Mouse (Mus musculus) testis, postnatal 14 days (tissue): ENCODE data around the gene Mrps21.
"Not testable (repeated sequence)": the region's sequence is repeated elsewhere in the genome, so short reads cannot be mapped to it uniquely, and the experiment has no call there.

ENCODE experiments used
- DNase-seq: peaks from one replicate; pipeline ENCODE4 v3.0.0; 2021; ENCODE audit warnings: low spot score

Mrps21 gene

DNA sequence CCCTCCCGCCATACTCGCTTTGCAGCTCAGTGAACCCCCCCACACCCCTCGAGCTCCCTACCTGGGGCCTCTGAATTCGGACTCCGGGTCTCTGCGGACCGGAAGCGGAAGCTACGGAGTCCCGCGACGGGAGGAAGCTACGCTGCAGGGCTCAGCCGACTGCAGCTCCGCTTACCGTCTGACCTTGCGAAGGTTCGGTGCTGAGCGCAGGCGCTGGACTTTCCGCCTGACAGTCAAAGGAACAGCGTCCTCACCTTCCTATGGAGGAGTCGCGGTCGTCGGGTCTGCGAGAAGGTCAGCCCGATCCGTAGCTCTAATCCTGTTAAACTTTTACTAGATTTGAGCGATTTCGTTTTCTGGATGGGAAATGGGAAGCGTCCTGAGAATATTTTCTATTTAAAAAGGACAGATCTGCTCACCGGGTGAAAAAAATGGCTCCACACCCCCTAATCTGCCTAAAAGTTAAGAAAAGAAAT, at the start of gene Mrps21:
Mrps21 (minus strand) TSS at position 128 of the 476 bp plus-strand sequence.
- peak; percentile 89 for DNase-seq

DNA sequence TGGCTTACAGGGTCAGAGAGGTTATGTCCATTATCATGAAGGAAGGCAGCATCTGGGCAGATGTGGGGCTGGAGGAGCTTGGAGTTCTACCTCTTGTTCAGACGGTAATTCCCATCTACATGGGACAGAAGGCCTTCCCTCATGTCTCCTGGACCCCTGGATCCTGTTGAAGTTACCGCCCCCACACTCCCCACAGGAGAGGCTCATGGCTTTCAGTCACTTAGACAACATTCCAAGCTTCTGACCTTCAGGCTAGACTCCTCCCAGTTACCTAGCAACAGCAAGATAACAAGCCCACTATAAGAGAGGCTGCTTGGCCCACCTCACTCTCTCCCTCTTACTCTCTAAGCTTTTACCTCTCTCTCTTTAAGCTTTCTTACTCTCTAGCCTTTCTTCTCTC, 49.2 kb upstream of the Mrps21 start:
- not testable (repeated sequence) for DNase-seq

DNA sequence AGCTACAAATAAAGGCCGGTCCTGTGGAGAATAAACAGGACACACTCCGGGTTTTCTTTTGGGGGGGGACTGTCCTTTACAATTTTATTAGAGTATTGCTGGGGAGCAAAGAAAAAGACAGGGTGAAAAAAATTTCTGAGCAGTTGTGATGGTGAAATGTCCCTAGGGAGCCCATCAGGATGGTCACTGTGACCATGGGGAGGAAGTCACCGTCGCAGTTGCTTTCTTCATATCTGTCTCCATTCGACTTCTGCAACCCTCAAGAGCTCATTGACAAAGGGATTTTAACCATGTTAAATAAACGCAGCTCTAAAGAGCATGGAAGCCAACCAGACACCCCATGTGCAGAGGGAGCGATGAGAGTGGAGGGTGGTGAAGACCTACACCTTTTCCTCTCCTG, 45.4 kb upstream of the Mrps21 start:
- DNase-seq = no peak

DNA sequence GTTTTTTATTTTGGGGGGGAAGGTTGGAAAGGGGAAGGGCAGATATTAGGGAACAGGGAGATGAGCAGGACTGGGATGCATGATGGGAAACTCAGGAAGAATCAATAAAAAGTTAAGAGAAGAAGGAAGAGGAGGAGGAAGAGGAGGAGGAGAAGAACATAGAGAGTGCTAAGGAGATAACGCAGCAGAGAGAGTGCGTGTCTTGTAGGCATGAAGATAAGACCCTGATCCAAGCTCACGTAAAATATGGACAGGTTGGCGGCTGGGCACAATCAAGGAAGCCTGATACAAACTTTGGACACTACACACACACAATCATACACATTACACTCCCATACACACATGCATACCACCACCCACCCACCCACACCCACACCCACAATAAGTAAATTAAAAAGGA, 43.4 kb upstream of the Mrps21 start:
- no peak for DNase-seq

DNA sequence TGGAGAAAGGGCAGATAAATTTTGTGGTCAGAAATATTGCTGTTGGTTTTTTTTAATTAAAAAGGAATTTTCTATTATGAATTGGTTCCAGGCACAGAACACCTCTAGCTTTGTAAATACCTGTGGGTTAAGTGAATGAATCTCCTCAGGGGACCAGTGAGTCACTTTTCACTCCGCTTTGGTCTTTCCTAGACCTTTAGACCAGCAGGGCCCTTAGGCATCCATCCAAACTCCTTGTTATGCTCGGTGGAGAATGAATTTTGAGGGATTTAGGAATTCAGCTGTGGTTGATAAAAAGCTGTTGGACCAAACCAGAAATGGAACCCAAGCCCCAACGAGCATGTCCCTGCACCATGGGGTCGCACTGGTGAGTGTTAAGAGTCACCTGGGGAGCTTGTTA, 36.3 kb upstream of the Mrps21 start:
- no peak for DNase-seq

DNA sequence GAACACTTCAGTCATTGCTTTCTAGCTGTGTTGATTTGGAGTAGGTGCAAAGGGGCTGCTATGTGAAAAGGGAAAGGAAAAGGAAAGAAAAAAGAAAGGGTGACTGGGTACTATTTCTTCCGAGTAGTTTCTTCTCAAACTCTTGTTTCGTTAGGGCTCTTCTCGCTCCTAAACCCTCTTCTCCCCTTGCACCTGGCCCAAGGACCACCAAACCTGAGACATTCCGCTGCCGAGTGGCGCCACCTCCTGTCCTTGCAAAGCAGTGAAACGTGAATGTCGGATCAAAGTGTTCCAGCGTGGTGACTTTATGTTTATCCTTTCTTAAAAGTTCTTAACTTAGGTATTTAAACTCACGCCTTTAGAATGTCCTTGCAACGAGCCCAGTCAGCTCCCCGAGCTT, 35.5 kb upstream of the Mrps21 start:
- no peak for DNase-seq

DNA sequence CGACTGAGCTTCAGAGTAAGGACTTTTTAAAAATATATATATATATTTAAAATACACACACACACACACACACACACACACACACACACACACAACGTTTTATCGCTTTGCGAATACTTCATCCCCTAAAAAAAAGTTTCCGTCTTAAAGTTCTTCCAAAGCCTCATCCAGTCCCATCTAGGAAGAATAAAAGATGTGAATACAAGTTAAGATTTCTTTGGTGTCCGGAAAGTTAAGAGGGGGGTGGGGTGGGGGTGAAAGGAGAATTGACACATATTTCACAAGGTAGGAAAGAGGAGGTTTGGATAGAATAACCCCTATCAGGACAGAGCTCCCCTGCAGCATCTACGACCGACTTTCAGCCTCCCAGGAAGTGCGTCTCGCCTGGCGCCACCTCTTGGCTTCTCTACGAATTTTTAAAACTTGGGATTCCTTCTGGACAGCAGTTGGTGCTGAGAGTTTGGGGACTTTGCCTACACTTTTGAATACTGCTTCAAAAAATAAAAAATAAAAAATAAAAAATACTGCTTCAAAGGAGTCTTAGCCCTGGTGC, 34.7 kb upstream of the Mrps21 start:
- DNase-seq = no peak

DNA sequence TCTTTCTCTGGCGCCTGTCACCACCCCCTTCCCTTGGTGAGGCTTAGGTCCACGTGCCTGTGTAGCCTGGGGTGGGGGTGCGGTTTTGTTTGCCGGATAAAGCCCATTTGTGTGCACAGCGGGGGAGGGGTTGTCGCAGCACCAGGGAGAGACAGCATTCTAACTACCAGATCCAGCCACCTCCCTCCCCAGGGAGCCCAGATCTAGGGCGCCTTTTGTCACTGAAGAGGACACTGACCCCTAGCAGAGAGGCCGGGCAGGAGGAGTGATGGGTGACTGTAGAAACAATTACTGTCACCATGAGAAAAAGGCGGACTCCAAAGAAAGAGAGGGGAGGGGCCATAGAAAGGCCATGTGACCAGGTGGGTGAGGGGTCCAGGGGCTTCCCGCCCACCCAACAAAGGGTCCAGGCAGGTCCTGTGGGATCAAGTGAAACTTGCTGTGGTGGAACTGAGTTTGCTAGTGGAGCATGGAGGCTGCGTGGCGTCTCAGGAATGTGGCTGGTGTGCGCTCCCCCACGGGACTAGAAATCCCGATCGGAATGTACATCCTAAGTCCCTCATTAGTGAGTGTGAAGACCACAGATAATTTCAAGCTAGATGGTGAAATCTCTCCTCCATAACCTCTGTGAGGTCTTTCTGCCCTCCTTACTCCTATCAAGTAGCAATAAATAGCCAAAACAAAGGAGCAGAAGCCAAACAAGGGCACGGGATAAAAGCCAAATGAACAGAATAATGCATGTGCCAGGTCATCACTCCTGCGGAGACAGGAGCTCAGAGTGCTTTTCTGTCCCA, 34.0 kb upstream of the Mrps21 start:
- DNase-seq = no peak

DNA sequence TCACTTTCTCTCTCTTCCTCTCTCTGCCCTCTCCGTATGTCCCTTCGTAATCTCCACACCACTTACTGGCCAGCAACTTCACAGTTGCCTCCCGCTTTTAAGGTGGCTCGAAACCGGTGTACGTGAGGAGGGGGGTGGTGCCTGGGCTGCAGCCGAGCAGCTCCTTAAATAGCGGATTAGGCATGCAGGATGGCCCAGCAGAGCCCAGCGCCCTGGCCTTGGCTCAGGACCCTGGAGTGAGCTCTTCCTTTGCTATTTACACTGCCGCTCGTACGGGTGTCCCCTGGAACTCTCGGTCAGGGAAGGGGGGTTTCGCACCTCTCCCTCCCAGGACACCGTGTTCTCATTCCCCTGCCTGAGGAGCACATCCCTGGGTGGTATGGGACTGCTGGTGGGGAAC, 33.2 kb upstream of the Mrps21 start, which contains the start of gene Car14:
Car14 (minus strand) TSS at position 124 of the 400 bp plus-strand sequence.
- DNase-seq = peak; percentile 34

DNA sequence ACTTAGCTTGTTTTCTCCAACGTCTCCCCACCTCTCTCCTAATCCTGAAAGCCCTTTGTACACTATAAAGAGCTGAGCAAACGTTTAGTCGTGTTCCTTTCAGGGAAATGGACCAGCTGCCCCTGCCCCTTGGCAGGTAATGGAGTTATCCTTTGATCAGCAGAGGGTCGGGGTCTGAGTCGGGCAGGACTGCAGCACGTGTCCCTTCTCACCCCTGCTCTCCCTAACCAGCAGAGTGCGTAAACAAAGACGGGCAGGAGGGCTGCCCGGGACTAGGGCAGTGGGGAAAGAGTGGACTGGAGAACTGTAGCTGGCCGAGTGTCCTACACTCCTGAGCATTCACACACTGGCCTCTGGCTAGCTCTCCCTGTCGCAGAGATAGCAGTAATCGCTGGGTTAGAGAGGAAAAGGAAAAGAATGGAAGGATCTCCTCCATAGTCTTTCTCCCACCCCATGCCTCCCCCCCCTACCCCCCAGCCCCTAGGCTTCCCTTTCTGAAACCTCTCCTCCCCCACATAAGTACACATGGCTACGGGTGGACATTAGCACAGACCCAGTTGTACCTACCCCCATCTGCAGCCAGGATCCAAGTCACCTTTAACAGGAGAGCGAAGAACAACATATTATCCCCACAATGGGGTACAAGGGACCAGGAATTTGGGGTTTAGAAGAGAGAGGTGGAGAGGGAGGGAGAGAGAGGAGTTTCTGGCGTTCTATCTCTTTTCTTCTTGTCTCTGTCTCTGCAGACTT, 32.6 kb upstream of the Mrps21 start:
- no peak for DNase-seq

DNA sequence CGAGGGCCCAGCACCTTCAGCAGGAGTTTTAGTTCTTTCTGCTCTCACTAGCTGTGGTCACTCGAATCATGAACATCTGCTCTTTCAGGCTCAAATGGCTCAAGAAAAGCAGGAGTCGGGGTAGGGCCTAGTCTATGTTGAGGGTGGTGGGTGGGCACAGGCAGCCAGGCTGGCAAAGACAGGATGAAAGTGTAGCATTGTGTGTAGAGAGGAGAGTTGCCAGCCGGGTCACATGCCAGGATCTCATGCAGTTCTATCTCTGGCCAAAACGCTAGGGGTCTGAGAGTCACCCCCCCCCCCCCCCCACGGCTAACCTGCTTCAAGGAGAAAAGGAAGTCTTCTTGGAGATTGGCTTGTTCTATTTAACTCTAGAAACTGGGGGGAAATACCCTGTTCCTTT, 31.3 kb upstream of the Mrps21 start:
- DNase-seq = no peak

DNA sequence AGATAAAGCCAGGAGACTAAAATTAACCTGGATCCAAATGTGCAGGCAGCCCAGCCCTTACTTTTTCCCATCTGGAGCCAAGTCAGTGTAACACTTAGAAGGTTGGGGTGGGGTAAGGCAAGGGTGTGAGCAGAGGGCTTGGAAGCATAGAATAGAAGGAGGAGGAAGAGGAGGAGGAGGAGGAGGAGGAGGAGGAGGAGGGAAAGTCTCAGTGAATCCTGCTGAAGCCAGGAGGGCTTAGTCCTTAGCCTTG, 31.0 kb upstream of the Mrps21 start:
- DNase-seq = no peak

DNA sequence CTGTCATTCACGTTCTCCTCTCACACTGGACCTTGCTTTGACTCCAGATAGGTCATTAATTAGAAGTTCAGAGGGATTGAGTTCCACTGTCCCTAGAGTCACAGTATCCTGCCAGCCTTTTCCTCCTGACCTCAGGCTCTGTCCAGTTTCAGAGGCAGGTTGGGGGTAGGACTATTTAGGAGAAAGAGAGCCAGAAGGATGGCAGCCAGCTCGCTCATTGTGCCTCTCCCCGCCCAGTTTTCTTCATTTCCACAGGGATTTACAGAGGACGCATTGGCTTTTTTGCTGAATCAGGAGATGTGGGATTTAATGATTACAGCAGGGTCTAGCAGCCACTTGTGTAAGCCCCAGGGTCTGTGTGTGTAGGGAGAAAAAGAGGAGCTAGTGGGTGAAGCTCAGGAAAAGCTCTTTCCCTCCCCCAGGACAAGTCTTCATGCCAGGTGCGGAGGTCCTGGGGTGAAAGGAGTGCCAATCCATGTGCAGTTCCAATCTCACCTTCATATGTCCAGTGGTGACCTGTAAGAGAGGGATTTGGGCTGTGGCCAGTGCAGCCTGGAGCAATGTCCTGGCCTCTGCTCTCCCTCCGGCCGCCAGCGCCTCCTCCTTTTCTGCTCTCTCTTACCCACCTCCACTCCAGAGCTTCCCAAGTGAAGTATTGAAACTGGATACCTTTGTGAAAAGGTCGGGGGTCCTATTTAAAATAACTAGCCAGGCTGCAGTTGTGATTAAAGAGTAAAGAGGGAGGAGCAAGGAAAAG, 30.5 kb upstream of the Mrps21 start:
- DNase-seq = no peak

DNA sequence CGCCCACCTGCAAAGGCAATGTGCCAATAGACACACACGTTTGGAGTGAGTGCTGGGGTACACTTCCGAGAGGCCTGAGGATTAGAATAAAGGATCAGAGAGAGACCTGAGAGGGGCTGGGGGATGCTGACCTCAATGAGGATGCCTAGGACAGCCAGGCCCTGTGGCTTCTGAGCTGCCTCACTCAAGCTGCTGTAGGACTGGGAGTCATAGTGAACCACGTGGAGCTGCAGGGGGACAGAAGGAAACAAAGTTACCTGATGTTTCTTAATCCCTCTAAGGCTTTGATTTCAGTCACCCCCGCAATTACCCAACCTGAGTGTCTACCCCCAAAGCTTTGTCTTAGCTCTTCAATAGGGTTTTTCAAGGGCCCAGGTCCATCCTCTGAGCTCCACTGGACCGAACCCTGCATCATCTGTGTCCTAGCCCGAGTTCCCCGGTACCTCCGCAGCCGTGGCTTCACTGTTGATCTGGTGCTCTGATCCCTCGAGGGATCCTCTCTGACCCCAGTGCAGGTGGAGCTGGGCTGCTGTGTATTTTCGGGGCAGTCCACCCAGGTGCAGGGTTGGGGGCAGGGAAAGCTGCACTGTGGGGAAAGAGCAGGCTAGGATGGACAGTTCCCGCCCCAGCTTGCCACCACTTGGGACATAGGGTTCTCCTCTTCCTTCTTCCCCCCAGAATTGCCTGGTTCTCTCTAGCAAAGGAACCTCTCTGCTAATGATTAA, 28.6 kb upstream of the Mrps21 start:
- peak; percentile 64 for DNase-seq

DNA sequence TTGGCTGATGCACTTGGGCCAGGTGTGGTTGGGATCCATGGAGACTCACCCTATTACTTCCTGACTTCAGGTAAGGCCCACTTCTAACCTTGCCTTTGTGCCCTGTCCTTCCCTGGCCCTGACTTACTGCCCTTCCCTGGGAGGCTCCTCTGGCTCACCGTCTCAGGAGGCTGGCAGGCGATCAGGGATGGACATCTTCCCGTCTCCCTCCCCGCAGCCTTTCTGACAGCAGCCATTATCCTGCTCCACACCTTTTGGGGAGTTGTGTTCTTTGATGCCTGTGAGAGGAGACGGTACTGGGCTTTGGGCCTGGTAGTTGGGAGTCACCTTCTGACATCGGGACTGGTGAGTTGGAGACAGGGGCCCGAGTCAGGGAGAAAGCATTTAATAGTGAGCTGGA, 24.2 kb upstream of the Mrps21 start:
- not testable (repeated sequence) for DNase-seq

DNA sequence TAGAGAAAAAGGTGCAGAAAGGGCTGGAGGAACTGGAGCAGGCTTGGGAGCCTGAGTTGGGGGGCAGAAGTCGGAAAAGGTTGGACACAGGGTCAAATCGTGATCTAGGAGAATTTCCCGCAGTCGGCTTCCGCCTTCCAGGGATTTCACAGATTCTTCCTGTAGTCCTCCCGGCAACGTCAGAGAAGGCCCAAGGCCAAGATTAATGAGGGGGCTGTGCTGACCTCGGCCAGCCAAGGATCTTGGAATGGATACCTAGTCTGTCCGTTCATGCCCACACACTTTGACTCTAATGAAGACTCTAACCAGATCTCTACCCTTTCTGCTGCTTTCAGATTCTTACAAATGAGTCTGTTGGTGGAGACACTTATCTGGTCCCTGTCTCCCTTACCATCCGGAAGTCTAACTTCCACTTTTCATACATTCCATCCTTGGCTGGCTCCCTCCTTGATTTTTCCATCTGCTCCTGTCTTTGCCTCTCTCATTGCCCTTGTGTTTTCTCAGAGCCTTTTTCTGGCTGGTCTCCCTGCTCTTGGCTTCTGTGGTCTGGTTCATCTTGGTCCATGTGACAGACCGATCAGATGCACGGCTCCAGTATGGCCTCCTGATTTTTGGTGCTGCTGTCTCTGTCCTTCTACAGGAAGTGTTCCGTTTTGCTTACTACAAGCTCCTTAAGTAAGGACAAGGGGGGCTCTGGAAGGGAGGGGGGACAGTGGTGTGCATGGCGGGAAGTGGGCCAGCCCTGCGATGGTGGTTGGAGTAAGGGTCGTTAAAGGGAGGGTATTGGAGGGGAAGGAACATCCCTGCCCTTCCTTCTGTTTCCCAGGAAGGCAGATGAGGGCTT, 23.2 kb upstream of the Mrps21 start:
- peak; percentile 77 for DNase-seq

DNA sequence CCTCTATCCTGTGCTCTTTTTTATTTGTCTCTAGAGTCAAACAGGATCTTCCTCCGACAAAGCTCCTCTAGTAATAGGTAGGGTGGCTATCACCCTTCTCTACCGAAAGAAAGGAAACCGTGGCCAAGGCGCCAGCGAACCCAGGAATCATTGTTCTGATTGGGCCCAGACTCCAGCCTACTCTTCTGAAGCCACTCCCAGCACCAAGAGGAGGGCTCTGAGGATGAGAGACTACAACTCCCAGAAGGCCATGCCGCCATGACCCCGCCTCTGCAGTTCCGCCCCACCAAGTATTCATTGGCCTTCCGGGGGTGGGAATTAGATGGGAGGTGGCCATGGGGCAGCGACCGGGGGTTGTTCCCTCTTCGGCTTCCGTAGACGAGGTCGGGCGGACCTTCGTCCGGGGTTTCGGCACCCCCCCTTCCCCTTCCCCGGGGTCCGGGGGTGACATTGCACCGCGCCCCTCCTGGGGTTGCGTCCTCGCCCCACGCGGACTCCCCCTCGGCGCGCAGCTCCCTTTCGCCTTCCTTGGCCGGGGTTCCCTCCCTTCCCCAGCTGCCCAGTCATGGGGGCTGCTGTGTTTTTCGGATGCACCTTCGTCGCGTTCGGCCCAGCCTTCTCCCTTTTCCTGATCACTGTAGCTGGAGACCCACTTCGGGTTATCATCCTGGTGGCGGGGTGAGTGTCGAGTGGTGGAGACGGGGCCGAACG, 22.4 kb upstream of the Mrps21 start, which contains the start of gene Aph1a:
Aph1a (plus strand) TSS at position 364 of the 711 bp plus-strand sequence.
- peak; percentile 97 for DNase-seq

DNA sequence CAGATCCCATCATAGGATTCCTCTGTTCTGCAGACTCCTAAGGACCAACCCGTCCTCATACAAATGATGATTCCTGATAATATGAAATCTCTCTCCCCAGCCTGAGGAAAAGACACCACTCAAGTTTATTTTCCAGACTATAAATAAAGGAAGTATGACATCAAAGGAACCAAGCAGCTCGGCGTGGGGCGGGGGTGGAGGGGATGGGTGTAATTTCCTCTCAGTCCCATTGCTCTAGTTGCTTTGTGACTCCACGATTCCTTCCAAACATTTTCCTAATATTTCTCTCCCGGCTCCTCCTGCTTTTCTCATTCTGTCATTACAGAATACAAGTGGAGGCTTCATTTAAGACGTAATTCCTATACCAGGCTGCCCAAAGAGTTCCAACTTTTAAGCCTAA, 21.8 kb upstream of the Mrps21 start:
- no peak for DNase-seq

DNA sequence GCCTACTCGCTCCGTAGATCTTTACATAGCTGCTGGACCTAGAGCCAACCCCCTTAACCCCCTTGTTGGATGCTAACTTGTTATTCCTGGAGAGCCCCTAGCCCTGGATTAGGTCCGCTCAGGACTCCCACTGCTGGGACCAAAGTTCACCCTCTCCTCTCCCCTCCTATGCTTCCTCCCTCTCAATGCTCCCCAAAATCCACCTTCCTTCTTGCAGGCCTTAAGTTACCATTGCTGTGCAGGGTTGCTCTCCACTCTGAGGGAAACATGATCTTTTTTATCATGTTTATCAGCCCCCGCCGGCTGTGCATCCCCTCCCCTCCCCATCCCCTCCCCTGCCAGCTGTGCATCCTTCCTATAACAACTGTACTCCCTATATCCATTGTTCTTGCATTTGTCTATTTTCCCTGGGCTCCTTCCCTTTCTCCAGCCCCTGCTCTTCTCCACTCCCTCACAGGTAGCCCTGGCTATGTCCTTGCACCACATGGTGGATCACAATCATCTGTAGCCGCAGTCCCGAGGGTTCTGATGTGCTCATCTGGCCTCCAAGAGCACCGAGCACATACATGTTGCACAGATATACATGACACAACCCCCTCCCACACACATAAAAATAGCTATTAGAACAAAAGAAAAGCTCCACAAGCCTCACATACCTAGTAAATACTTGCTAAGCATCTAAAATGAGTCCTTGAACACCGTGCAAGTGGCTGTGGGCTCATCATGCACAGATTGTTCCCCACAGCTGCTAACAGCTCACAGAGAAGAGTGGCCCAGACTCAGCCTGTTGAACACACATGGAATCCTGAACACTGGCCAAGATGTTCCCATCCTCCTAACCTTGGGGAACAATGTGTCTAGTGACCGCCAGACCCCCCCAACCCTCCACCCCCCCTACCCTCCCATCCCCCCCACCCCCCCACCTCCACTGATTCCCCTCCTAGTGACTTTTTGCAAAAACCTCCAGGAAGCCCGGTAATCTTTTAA, 21.0 kb upstream of the Mrps21 start:
- DNase-seq = peak; percentile 60
